Mouse (Mus musculus): Measurements from ENCODE around the gene Pspn. TPM values are rescaled to one million over a fixed set of nuclear protein-coding genes. Genes with fewer than 3 reads are reported as not detected.
A peak's percentile ranks its signal among the peaks of the same experiment; 100 is the strongest.

Gene Pspn
- polyA plus RNA-seq, 2 experiments: not detected

- H3K4me3 ChIP-seq (ENCODE audit: insufficient read depth in 1 of 2, low read depth in 2 of 2, low read length in 2 of 2): no peak overlapping the region
- no peaks in the 10 kb centered on the region for H3K27me3 ChIP-seq (ENCODE audit: control insufficient read depth, insufficient read depth, low read length)
- no peaks in the 10 kb centered on the region for H3K36me3 ChIP-seq (replicated peaks; ENCODE audit: control insufficient read depth, insufficient read depth, low read depth)
- no peak overlapping the region for H3K9ac ChIP-seq (replicated peaks)
- H3K27ac ChIP-seq: no peak overlapping the region
- whole genome bisulfite sequencing (ENCODE audit: insufficient replicate concordance): 44% methylated on average over 5 of the region's 5 CpGs
- no peak overlapping the region for H3K4me2 ChIP-seq (ENCODE audit: low read depth)
- TF ChIP-seq CTCF (IDR thresholded peaks at IDR 0.05; ENCODE audit: low read depth) (no peak), EP300 (IDR thresholded peaks at IDR 0.05; ENCODE audit: low read depth) (no peak)
- H3K9me3 ChIP-seq (ENCODE audit: control insufficient read depth, low read length): no peaks in the 10 kb centered on the region
- no peak for DNase-seq (ENCODE audit: low read depth in 3 of 3, low spot score in 3 of 3)
- ATAC-seq (ENCODE audit: insufficient read depth): no peak
- peaks cover 7% of the 10 kb centered on the region in 2 experiments for H3K4me1 ChIP-seq (replicated peaks; ENCODE audit: control insufficient read depth in 2 of 2, insufficient read depth in 2 of 2, low read length in 1 of 2)
Observed at GRCm38 (mm10) chr17:56962642-56963405, 37.0 kb downstream of the Pspn start.

GRCm38 (mm10) chr17:56961880-56962279, 37.9 kb downstream of the Pspn start:
- WGBS (ENCODE audit: insufficient replicate concordance): 77% methylated on average over 4 of the region's 4 CpGs
- no peak overlapping the region for H3K4me2 ChIP-seq (ENCODE audit: low read depth)
- no peak overlapping the region for H3K27ac ChIP-seq
- TF ChIP-seq CTCF (IDR thresholded peaks at IDR 0.05; ENCODE audit: low read depth): peak; percentile 39
- TF ChIP-seq EP300 (IDR thresholded peaks at IDR 0.05; ENCODE audit: low read depth): no peak
- ATAC-seq (ENCODE audit: insufficient read depth): no peak
- no peak for DNase-seq (ENCODE audit: low read depth in 3 of 3, low spot score in 3 of 3)
- H3K27me3 ChIP-seq (ENCODE audit: control insufficient read depth, insufficient read depth, low read length): no peaks in the 10 kb centered on the region
- H3K4me1 ChIP-seq (replicated peaks; ENCODE audit: control insufficient read depth in 2 of 2, insufficient read depth in 2 of 2, low read length in 1 of 2): peaks cover 13 to 14% of the 10 kb centered on the region in 2 experiments
- H3K9me3 ChIP-seq (ENCODE audit: control insufficient read depth, low read length): no peaks in the 10 kb centered on the region
- H3K9ac ChIP-seq (replicated peaks): no peak overlapping the region
- H3K36me3 ChIP-seq (replicated peaks; ENCODE audit: control insufficient read depth, insufficient read depth, low read depth): no peaks in the 10 kb centered on the region
- no peak overlapping the region for H3K4me3 ChIP-seq (ENCODE audit: insufficient read depth in 1 of 2, low read depth in 2 of 2, low read length in 2 of 2)

- H3K4me1 ChIP-seq (replicated peaks; ENCODE audit: control insufficient read depth in 2 of 2, insufficient read depth in 2 of 2, low read length in 1 of 2): peaks cover 13 to 14% of the 10 kb centered on the region in 2 experiments
- ATAC-seq (ENCODE audit: insufficient read depth): no peak
- H3K4me3 ChIP-seq (ENCODE audit: insufficient read depth in 1 of 2, low read depth in 2 of 2, low read length in 2 of 2): no peak overlapping the region
- no peak for DNase-seq (ENCODE audit: low read depth in 3 of 3, low spot score in 3 of 3)
- TF ChIP-seq CTCF (IDR thresholded peaks at IDR 0.05; ENCODE audit: low read depth): no peak
- no peak for TF ChIP-seq EP300 (IDR thresholded peaks at IDR 0.05; ENCODE audit: low read depth)
- H3K9me3 ChIP-seq (ENCODE audit: control insufficient read depth, low read length): no peaks in the 10 kb centered on the region
- no peak overlapping the region for H3K27ac ChIP-seq
- no peaks in the 10 kb centered on the region for H3K36me3 ChIP-seq (replicated peaks; ENCODE audit: control insufficient read depth, insufficient read depth, low read depth)
- H3K4me2 ChIP-seq (ENCODE audit: low read depth): no peak overlapping the region
- no peak overlapping the region for H3K9ac ChIP-seq (replicated peaks)
- H3K27me3 ChIP-seq (ENCODE audit: control insufficient read depth, insufficient read depth, low read length): no peaks in the 10 kb centered on the region
- 58% methylated on average over 4 of the region's 4 CpGs for whole genome bisulfite sequencing (ENCODE audit: insufficient replicate concordance)
Observed at GRCm38 (mm10) chr17:56958667-56959066, 41.2 kb downstream of the Pspn start.

- Histone ChIP-seq H3K27me3 (ENCODE audit: control insufficient read depth, insufficient read depth, low read length) (no peaks in the 10 kb centered on the region), H3K9me3 (ENCODE audit: control insufficient read depth, low read length) (no peaks in the 10 kb centered on the region), H3K36me3 (replicated peaks; ENCODE audit: control insufficient read depth, insufficient read depth, low read depth) (no peaks in the 10 kb centered on the region), H3K4me3 (ENCODE audit: insufficient read depth in 1 of 2, low read depth in 2 of 2, low read length in 2 of 2) (no peak overlapping the region), H3K4me1 (replicated peaks; ENCODE audit: control insufficient read depth in 2 of 2, insufficient read depth in 2 of 2, low read length in 1 of 2) (peaks cover 13 to 18% of the 10 kb centered on the region in 2 experiments), H3K27ac (peak overlapping the region; percentile 12; the same call in 1 of the 2 replicates), H3K4me2 (ENCODE audit: low read depth) (peak overlapping the region; percentile 41), H3K9ac (replicated peaks) (no peak overlapping the region)
- peak; percentile 98 for ATAC-seq (ENCODE audit: insufficient read depth)
- TF ChIP-seq CTCF (IDR thresholded peaks at IDR 0.05; ENCODE audit: low read depth): no peak
- DNase-seq (ENCODE audit: low read depth in 3 of 3, low spot score in 3 of 3): peak; percentile 59 to 68 (median 67)
- 8% methylated on average over 11 of the region's 11 CpGs for WGBS (ENCODE audit: insufficient replicate concordance)
Observed at GRCm38 (mm10) chr17:56957763-56958429, 41.9 kb downstream of the Pspn start.

GRCm38 (mm10) chr17:56954871-56955270, 44.9 kb downstream of the Pspn start:
- Histone ChIP-seq H3K36me3 (replicated peaks; ENCODE audit: control insufficient read depth, insufficient read depth, low read depth) (no peaks in the 10 kb centered on the region), H3K4me2 (ENCODE audit: low read depth) (no peak overlapping the region), H3K4me3 (ENCODE audit: insufficient read depth in 1 of 2, low read depth in 2 of 2, low read length in 2 of 2) (no peak overlapping the region), H3K4me1 (replicated peaks; ENCODE audit: control insufficient read depth in 2 of 2, insufficient read depth in 2 of 2, low read length in 1 of 2) (peaks cover 13 to 18% of the 10 kb centered on the region in 2 experiments), H3K27ac (no peak overlapping the region), H3K27me3 (ENCODE audit: control insufficient read depth, insufficient read depth, low read length) (no peaks in the 10 kb centered on the region), H3K9ac (replicated peaks) (no peak overlapping the region; the same call in 1 of the 2 replicates), H3K9me3 (ENCODE audit: control insufficient read depth, low read length) (no peaks in the 10 kb centered on the region)
- ATAC-seq (ENCODE audit: insufficient read depth) (no peak), DNase-seq (ENCODE audit: low read depth in 3 of 3, low spot score in 3 of 3) (no peak)
- WGBS (ENCODE audit: insufficient replicate concordance): 55% methylated on average over 7 of the region's 7 CpGs
- TF ChIP-seq EP300 (IDR thresholded peaks at IDR 0.05; ENCODE audit: low read depth): no peak
- TF ChIP-seq CTCF (IDR thresholded peaks at IDR 0.05; ENCODE audit: low read depth): no peak

Data from liver, embryonic 14.5 days (tissue).